Mouse (Mus musculus) adrenal gland, adult 8-10 months (tissue): Measurements from ENCODE around the gene Fam227b. TPM values are rescaled to one million over a fixed set of nuclear protein-coding genes. Genes with fewer than 3 reads are reported as not detected.

Source experiments
- DNase-seq: peaks from one replicate; pipeline ENCODE4 v3.0.0; 2022
- total RNA-seq, 4 experiments: library from RNA; stranded (reverse); gene quantifications; 2 replicates each; pipeline ENCODE4 v1.2.4; 2022

The Fam227b gene
- total RNA-seq, 4 experiments from 2014 or later, result 0.22 TPM; not detected in 3

- DNase-seq, result no peak
Measured at GRCm38 (mm10) chr2:125975808-125976345, 175.9 kb downstream of the Fam227b start.

DNA sequence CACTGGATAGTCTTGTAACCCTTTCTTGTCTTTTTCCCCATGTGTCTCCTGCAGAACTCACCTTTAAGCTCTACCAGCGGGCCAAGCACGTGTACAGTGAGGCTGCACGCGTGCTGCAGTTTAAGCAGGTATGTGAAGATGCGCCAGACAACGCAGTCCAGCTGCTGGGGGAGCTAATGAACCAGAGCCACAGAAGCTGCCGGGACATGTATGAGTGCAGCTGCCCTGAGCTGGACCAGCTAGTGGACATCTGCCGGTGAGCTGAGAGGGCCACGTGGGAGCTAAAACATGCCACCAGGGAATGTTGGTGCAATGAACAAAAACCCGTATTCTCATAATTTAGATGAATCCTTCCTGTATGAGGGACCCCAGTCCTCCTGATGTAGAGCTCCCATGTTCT is 176.6 kb downstream of the Fam227b start:
- DNase-seq, result no peak

DNA sequence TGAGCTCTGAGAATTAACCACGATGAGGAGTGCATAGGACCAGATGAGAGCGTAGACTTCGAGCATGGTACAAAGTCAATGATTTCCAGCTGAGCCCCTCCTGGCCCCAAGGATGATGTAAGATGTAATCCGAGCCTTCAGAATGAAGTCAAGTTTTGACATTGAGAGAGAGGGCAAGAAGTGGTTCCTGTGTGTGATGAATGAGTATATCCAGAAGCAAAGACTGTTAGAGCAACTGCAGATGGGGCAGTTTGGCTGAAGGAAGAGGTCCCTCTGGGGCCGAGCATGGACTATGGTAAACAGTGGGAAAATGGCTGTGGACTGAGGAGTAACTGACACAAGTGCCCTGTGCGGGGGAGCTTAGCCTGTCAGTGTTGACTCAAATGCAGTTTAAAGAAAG is 178.6 kb downstream of the Fam227b start:
- no peak for DNase-seq

GRCm38 (mm10) chr2:125968811-125969210 is 183.0 kb downstream of the Fam227b start:
- DNase-seq, result peak; percentile 19

DNA sequence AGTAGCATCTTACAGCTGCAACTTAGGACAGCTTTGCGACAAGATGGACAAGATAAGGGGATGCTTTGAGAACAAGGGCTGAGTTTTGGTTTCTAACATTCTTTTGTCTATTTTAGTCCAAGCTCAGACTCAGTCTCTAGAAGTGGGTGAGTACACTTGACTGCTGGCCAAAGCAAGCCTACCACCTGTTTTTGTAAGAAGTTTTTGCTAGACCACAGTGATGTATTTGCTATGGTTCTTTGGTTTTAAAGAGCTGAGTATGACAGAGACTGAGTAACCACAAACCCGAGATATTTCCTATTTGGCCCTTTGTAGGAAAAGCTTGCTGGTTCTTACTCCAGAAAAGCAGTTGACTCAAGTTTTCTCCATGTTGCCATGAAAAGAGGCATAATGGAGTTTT is 203.6 kb downstream of the Fam227b start:
- no peak for DNase-seq

DNA sequence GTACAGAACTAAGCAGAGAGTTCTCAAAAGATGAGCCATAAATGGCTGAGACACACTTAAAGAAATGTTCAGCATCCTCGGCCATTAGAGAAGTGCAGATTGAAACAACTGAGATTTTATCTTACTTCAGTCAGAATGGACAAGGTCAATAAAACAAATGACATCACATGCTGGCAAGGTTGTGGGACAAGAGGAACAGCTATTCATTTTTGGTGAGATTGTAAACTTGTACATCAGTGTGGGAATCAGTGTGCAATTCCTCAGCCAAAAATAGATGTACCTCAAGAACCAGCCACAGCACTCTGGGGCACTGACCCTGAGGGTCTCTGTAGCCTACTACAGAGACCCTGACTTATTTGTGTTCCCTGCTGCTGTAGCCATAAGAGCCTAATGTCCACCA is 208.5 kb downstream of the Fam227b start:
- DNase-seq, result no peak

DNA sequence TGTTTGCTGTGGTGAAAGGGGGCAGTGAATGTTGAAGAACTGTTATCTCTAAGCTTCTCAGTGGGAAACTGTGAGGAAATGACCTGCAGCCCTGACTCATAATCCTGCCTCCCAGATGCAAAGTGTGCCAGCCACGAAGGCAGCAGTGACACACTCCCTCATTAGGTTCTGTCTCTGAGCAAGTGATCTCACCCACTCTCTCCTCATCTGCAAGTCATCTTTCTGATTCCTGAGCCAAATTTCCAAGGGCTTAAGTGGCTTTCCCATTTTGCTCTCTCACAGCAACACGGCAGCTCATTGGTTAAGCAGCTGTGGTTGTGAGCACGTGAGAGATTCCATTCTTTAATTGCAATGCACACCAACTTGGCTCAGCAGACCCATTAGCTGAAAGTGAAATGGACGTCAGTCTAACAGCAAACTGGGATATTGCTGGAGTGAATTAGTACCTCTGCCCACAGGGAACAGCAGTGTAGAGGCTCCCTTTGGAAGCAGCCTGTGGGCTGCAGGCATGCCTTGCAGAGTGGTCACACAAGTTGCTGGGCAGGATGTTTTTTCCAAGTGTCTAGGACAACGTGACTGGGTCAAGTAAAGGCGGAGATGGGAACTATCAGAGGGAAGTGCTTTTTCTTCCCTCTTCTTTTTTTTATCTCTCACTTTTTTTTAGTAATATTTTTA is 210.6 kb downstream of the Fam227b start:
- DNase-seq, result peak; percentile 75

GRCm38 (mm10) chr2:125938993-125939642 is 212.7 kb downstream of the Fam227b start:
- no peak for DNase-seq

DNA sequence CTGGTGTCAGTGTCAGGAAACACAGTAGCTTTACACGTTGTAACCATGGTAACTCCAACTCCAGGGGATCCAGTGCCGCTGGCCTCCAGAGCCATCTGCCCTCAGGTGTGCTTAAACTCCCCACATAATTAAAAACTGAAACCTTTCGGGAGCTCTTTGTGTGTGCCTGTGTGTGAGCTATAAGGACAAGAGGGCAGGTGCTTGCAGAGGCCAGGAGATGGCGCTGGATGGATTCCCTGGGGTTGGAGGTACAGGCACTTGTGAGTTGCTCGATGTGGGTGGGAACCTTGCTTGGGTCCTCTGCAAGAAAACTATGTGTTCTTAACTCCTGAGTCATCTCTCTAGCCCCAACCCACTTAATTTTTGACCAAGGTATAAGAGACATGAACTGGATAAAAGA is 215.4 kb downstream of the Fam227b start:
- no peak for DNase-seq

- DNase-seq, result peak; percentile 45
Measured at GRCm38 (mm10) chr2:125933977-125934376, 217.8 kb downstream of the Fam227b start.

Other genes with a start within 250 kb of the Fam227b start
- 1 to 10 TPM in 2 of 4 experiments, under 1 TPM in 2; 0.38 to 1.3 (median 0.97) TPM for gene Fgf7, start 117.3 kb downstream of the Fam227b start, total RNA-seq
- 10 to 100 TPM; 12.0 to 14.0 (median 12.6) TPM for gene Dtwd1, start 137 bp upstream of the Fam227b start, total RNA-seq
- not detected for gene Gm17555, start 63.1 kb upstream of the Fam227b start, total RNA-seq